Mouse (Mus musculus): ENCODE measurements at regions not wholly inside any gene's neighbourhood (a gene's known extent, or its start where the extent isn't known, plus 50 kb on each side); places are given as distances from the start of the nearest gene placed in this dataset.

DNA sequence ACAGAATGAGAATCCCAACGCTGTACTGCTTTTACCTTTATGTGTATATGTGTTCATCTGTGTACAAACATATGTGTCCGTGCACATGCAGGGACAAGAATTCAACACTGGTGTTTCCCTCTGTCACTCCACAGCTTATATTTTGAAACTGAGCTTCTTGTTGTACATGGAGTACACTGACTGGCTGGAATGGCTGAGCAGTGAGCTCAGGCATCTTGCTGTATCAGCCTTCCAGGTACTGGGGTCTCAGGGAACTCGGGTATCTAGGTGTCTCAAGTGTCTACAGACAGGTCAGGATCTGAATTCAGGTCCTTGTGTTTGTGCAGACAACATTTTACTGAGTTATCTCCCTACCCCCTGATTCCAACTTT lies 341.6 kb upstream of the Thbs1 start:
- TF ChIP-seq GATA1 (IDR thresholded peaks at IDR 0.05; ENCODE audit: low read length) (no peak), TAL1 (IDR thresholded peaks at IDR 0.05; ENCODE audit: low read length) (no peak)

Data from erythroblast, embryonic 14.5 days (primary cell).